Mouse (Mus musculus): ENCODE results near the gene Tagln. TPM values are rescaled to one million over a fixed set of nuclear protein-coding genes. Genes with fewer than 3 reads are reported as not detected.

The Tagln gene
- total and polyA plus RNA-seq, 3 experiments = 0.42 to 1.1 TPM; not detected in 1

- no peak for TF ChIP-seq POLR2AphosphoS5 (IDR thresholded peaks at IDR 0.05; ENCODE audit: borderline replicate concordance, low read depth, low read length)
- no peak for TF ChIP-seq RAD21 (IDR thresholded peaks at IDR 0.05; ENCODE audit: low read depth, low read length)
- no peak for TF ChIP-seq MAFK (IDR thresholded peaks at IDR 0.05; ENCODE audit: borderline replicate concordance, low read depth, low read length)
- no peak for TF ChIP-seq TAL1 (IDR thresholded peaks at IDR 0.05; ENCODE audit: low read length)
- TF ChIP-seq CTCF (IDR thresholded peaks at IDR 0.05 in 2 of 3, conservative IDR thresholded peaks at IDR 0.05 in 1 of 3; ENCODE audit: control insufficient read depth in 1 of 3, insufficient read depth in 1 of 3, low read depth in 2 of 3, low read length in 3 of 3, poor library complexity in 1 of 3, severe bottlenecking in 1 of 3) = no peak
- TF ChIP-seq MYC (IDR thresholded peaks at IDR 0.05; ENCODE audit: low read depth, low read length) = no peak
- no peak for TF ChIP-seq GABPA (IDR thresholded peaks at IDR 0.05; ENCODE audit: low read depth, low read length)
- TF ChIP-seq TBP (IDR thresholded peaks at IDR 0.05; ENCODE audit: low read depth, low read length) = no peak
- no peak for TF ChIP-seq EP300 (IDR thresholded peaks at IDR 0.05; ENCODE audit: low read depth in 1 of 2, low read length in 2 of 2)
- TF ChIP-seq MYB (IDR thresholded peaks at IDR 0.05; ENCODE audit: low read depth, low read length) = no peak
- no peak for TF ChIP-seq E2F4 (IDR thresholded peaks at IDR 0.05; ENCODE audit: borderline replicate concordance, low read depth, low read length)
- TF ChIP-seq JUND (IDR thresholded peaks at IDR 0.05; ENCODE audit: low read depth, low read length) = no peak
- no peak for TF ChIP-seq CHD1 (IDR thresholded peaks at IDR 0.05; ENCODE audit: low read depth, low read length)
- TF ChIP-seq UBTF (IDR thresholded peaks at IDR 0.05; ENCODE audit: borderline replicate concordance, insufficient read depth, low read depth, low read length) = no peak
- no peak for TF ChIP-seq MEF2A (IDR thresholded peaks at IDR 0.05; ENCODE audit: extremely low read depth, insufficient replicate concordance, low read depth, low read length, poor library complexity, severe bottlenecking)
- TF ChIP-seq TCF12 (IDR thresholded peaks at IDR 0.05; ENCODE audit: low read depth, low read length) = no peak
- TF ChIP-seq ZNF384 (IDR thresholded peaks at IDR 0.05; ENCODE audit: low read depth, low read length) = no peak
- TF ChIP-seq POLR2AphosphoS2 (IDR thresholded peaks at IDR 0.05; ENCODE audit: low read length) = no peak
- no peak for TF ChIP-seq BHLHE40 (IDR thresholded peaks at IDR 0.05; ENCODE audit: borderline replicate concordance, low read depth, low read length)
- Histone ChIP-seq H3K27me3 (ENCODE audit: control insufficient read depth in 1 of 2, insufficient read depth in 2 of 2, low read length in 2 of 2) (no peaks in the 10 kb centered on the region), H3K27ac (ENCODE audit: control insufficient read depth, low read depth, low read length) (no peak overlapping the region; the same call in 1 of the 2 replicates), H3K9me3 (replicated peaks; ENCODE audit: insufficient read depth, low read length) (no peaks in the 10 kb centered on the region), H3K4me1 (ENCODE audit: control insufficient read depth in 1 of 2, insufficient read depth in 2 of 2, low read length in 2 of 2) (no peaks in the 10 kb centered on the region), H3K79me2 (ENCODE audit: control insufficient read depth, insufficient read depth, low read length, poor library complexity) (no peaks in the 10 kb centered on the region), H3K36me3 (ENCODE audit: control insufficient read depth in 1 of 2, insufficient read depth in 2 of 2, low read length in 2 of 2) (peaks cover 0 to 9% of the 10 kb centered on the region in 2 experiments; a peak in 2 of 4 replicates), H3K9ac (ENCODE audit: control insufficient read depth, low read depth, low read length, poor library complexity, severe bottlenecking) (no peak overlapping the region), H3K4me3 (ENCODE audit: control insufficient read depth in 1 of 2, insufficient read depth in 1 of 2, low read depth in 2 of 2, low read length in 2 of 2) (no peak overlapping the region)
- peak; percentile 16 for DNase-seq (ENCODE audit: low read depth, low spot score)
These were observed 42.2 kb downstream of the Tagln start for GRCm38 (mm10) chr9:45893681-45894080.

Other genes with a start within 250 kb of the Tagln start
- gene Cep164, start 107.4 kb downstream of the Tagln start, total RNA-seq (2012; rRNA removed) = 7.8 and 7.9 TPM in 2 replicates
- gene Cep164, start 107.4 kb downstream of the Tagln start, polyA plus RNA-seq (2012; ENCODE audit: insufficient read depth in 1 of 2, insufficient read length in 2 of 2, low read depth in 1 of 2, low replicate concordance in 2 of 2, missing spikeins in 1 of 2) = 10 to 100 TPM in 1 of 2 experiments, not detected in 1; 14.2 TPM
- gene Bace1, start 97.5 kb downstream of the Tagln start, total RNA-seq (2012; rRNA removed) = 0.27 and 0.33 TPM in 2 replicates
- gene Bace1, start 97.5 kb downstream of the Tagln start, polyA plus RNA-seq (2012; ENCODE audit: insufficient read depth in 1 of 2, insufficient read length in 2 of 2, low read depth in 1 of 2, low replicate concordance in 2 of 2, missing spikeins in 1 of 2) = 1 to 10 TPM in 1 of 2 experiments, not detected in 1; 4.0 TPM
- 11.5 and 12.7 TPM in 2 replicates for gene Pcsk7, start 29.6 kb downstream of the Tagln start, total RNA-seq (2012; rRNA removed)
- gene Pcsk7, start 29.6 kb downstream of the Tagln start, polyA plus RNA-seq (2012; ENCODE audit: insufficient read depth in 1 of 2, insufficient read length in 2 of 2, low read depth in 1 of 2, low replicate concordance in 2 of 2, missing spikeins in 1 of 2) = 10 to 100 TPM in 1 of 2 experiments, not detected in 1; 14.3 TPM
- 7.9 and 8.1 TPM in 2 replicates for gene Rnf214, start 29.1 kb downstream of the Tagln start, total RNA-seq (2012; rRNA removed)
- gene Rnf214, start 29.1 kb downstream of the Tagln start, polyA plus RNA-seq (2012; ENCODE audit: insufficient read depth in 1 of 2, insufficient read length in 2 of 2, low read depth in 1 of 2, low replicate concordance in 2 of 2, missing spikeins in 1 of 2) = 10 to 100 TPM in 1 of 2 experiments, not detected in 1; 17.0 TPM
- gene Sidt2, start 19.2 kb upstream of the Tagln start, total RNA-seq (2012; rRNA removed) = 22.4 and 27.0 TPM in 2 replicates
- gene Sidt2, start 19.2 kb upstream of the Tagln start, polyA plus RNA-seq (2012; ENCODE audit: insufficient read depth in 1 of 2, insufficient read length in 2 of 2, low read depth in 1 of 2, low replicate concordance in 2 of 2, missing spikeins in 1 of 2) = 10 to 100 TPM in 1 of 2 experiments, not detected in 1; 71.8 TPM
- gene Pafah1b2, start 76.6 kb upstream of the Tagln start, total RNA-seq (2012; rRNA removed) = 125 and 127 TPM in 2 replicates
- gene Pafah1b2, start 76.6 kb upstream of the Tagln start, polyA plus RNA-seq (2012; ENCODE audit: insufficient read depth in 1 of 2, insufficient read length in 2 of 2, low read depth in 1 of 2, low replicate concordance in 2 of 2, missing spikeins in 1 of 2) = 100 to 1,000 TPM; 131 to 178 TPM
- gene Sik3, start 76.8 kb upstream of the Tagln start, total RNA-seq (2012; rRNA removed) = 63.3 and 78.7 TPM in 2 replicates
- gene Sik3, start 76.8 kb upstream of the Tagln start, polyA plus RNA-seq (2012; ENCODE audit: insufficient read depth in 1 of 2, insufficient read length in 2 of 2, low read depth in 1 of 2, low replicate concordance in 2 of 2, missing spikeins in 1 of 2) = 100 to 1,000 TPM in 1 of 2 experiments, not detected in 1; 111 TPM